ENCODE assay signal across 8 mouse cellular contexts in genomic region chr17:29370984-29371723, GRCm38 (mm10). TPM values are rescaled to one million over a fixed set of nuclear protein-coding genes. Genes with fewer than 3 reads are reported as not detected.
DNase-seq lines count a peak whose midpoint lies in the region; ATAC-seq lines count a peak whose summit lies in the region.

No protein-coding gene starts in this region.

- no peak overlapping the region for H3K4me3 ChIP-seq in heart, embryonic 11.5 days (ENCODE audit: low read depth, low read length)
- no peak overlapping the region for H3K4me3 ChIP-seq in limb, embryonic 12.5 days (replicated peaks)
- no peak overlapping the region for H3K4me3 ChIP-seq in midbrain, embryonic 16.5 days (ENCODE audit: low read depth, low read length)

- no peak; the same call in 1 of the 2 replicates for ATAC-seq in heart, embryonic 11.5 days (replicated peaks; ENCODE audit: insufficient number of reproducible peaks, low FRiP score, low TSS enrichment)
- peak; percentile 40; the same call in 1 of the 2 replicates for ATAC-seq in limb, embryonic 12.5 days (ENCODE audit: insufficient number of reproducible peaks, insufficient read depth, low FRiP score, low TSS enrichment, low read depth)
- ATAC-seq in midbrain, embryonic 16.5 days, result peak; percentile 54; the same call in 1 of the 2 replicates

- H3K4me2 ChIP-seq in heart, embryonic 11.5 days, result no peak overlapping the region
- H3K4me2 ChIP-seq in limb, embryonic 12.5 days, result no peak overlapping the region
- no peak overlapping the region for H3K4me2 ChIP-seq in midbrain, embryonic 16.5 days (ENCODE audit: low read length)

- no peak overlapping the region for H3K27ac ChIP-seq in heart, embryonic 11.5 days (ENCODE audit: low read depth, low read length)
- H3K27ac ChIP-seq in limb, embryonic 12.5 days, result no peak overlapping the region
- H3K27ac ChIP-seq in midbrain, embryonic 16.5 days (ENCODE audit: low read length), result 0 out of 2 replicates have a peak overlapping the region, but pooled peaks have one; percentile 18

- H3K9ac ChIP-seq in heart, embryonic 11.5 days (ENCODE audit: low read depth, low read length), result no peak overlapping the region
- H3K9ac ChIP-seq in limb, embryonic 12.5 days (replicated peaks), result 0 out of 2 replicates have a peak overlapping the region, but pooled peaks have one; percentile 31
- no peak overlapping the region for H3K9ac ChIP-seq in midbrain, embryonic 16.5 days (ENCODE audit: low read depth, low read length)

- intact Hi-C loops in gastrocnemius, postnatal 14 days (cut with DNase I; ENCODE audit: low total_unique reads), result loop anchor here (5.0 to 10.0 kb wide), 2 partner anchors 94 to 196 kb away; no protein-coding TSS in a partner anchor

- H3K9me3 ChIP-seq in heart, embryonic 11.5 days (replicated peaks; ENCODE audit: control insufficient read depth, low read length), result no peaks in the 10 kb centered on the region
- no peaks in the 10 kb centered on the region for H3K9me3 ChIP-seq in limb, embryonic 12.5 days
- no peaks in the 10 kb centered on the region for H3K9me3 ChIP-seq in midbrain, embryonic 16.5 days (replicated peaks; ENCODE audit: control insufficient read depth, low read length, poor library complexity, severe bottlenecking)

- no peaks in the 10 kb centered on the region for H3K4me1 ChIP-seq in heart, embryonic 11.5 days (ENCODE audit: control insufficient read depth, insufficient read depth, low read length)
- H3K4me1 ChIP-seq in limb, embryonic 12.5 days (replicated peaks), result peaks cover 8% of the 10 kb centered on the region
- peaks cover 5% of the 10 kb centered on the region for H3K4me1 ChIP-seq in midbrain, embryonic 16.5 days (ENCODE audit: control insufficient read depth, insufficient read depth, low read length)

- 5% methylated on average over 5 of the region's 5 CpGs for WGBS in heart, embryonic 11.5 days (ENCODE audit: insufficient replicate concordance)
- whole genome bisulfite sequencing in limb, embryonic 12.5 days, result 5% methylated on average over 5 of the region's 5 CpGs
- WGBS in midbrain, embryonic 16.5 days, result 7% methylated on average over 5 of the region's 5 CpGs

- peaks cover 16% of the 10 kb centered on the region for H3K27me3 ChIP-seq in heart, embryonic 11.5 days (ENCODE audit: control insufficient read depth, insufficient read depth, low read length)
- peaks cover 18% of the 10 kb centered on the region for H3K27me3 ChIP-seq in limb, embryonic 12.5 days
- H3K27me3 ChIP-seq in midbrain, embryonic 16.5 days (ENCODE audit: control insufficient read depth, insufficient read depth, low read depth, low read length), result no peaks in the 10 kb centered on the region

- peak; percentile 98 for DNase-seq in heart, adult 11 months
- peak; percentile 96 for DNase-seq in embryo, embryonic 10 days (ENCODE audit: low spot score)
- DNase-seq in gastrocnemius, postnatal 14 days, result peak; percentile 91
- peak; percentile 88 to 95 for DNase-seq in kidney, adult 8-10 months
- peak; percentile 83 to 90 for DNase-seq in spleen, adult 18-20 months

- no peaks in the 10 kb centered on the region for H3K36me3 ChIP-seq in heart, embryonic 11.5 days (ENCODE audit: control insufficient read depth, insufficient read depth, low read length)
- no peaks in the 10 kb centered on the region for H3K36me3 ChIP-seq in limb, embryonic 12.5 days
- no peaks in the 10 kb centered on the region for H3K36me3 ChIP-seq in midbrain, embryonic 16.5 days (ENCODE audit: control insufficient read depth, insufficient read depth, low read length)

RNA-seq across cellular contexts. Expression of gene Fgd2, which starts 10.4 kb away (rescaled TPM):
- polyA plus RNA-seq in heart, embryonic 11.5 days (2014; fragmentation: Nextera tagmentation; extraction: Ambion mirVana), result 1.2 and 2.3 TPM in 2 replicates
- total RNA-seq in gastrocnemius, postnatal 14 days (2021), result 1 to 10 TPM; 1.6 to 1.8 TPM
- polyA plus RNA-seq in limb, embryonic 12.5 days (2016; fragmentation: Nextera tagmentation; extraction: Ambion mirVana), result 5.6 and 7.1 TPM in 2 replicates
- 8.6 and 12.7 TPM in 2 replicates for polyA plus RNA-seq in midbrain, embryonic 16.5 days (2015; fragmentation: Nextera tagmentation; extraction: Ambion mirVana)

RNA-seq across cellular contexts. Expression of gene Mtch1, which starts 23.4 kb away (rescaled TPM):
- 266 and 306 TPM in 2 replicates for polyA plus RNA-seq in heart, embryonic 11.5 days (2014; fragmentation: Nextera tagmentation; extraction: Ambion mirVana)
- total RNA-seq in gastrocnemius, postnatal 14 days (2021), result 100 to 1,000 TPM; 141 to 160 TPM
- 368 and 379 TPM in 2 replicates for polyA plus RNA-seq in limb, embryonic 12.5 days (2016; fragmentation: Nextera tagmentation; extraction: Ambion mirVana)
- 463 and 470 TPM in 2 replicates for polyA plus RNA-seq in midbrain, embryonic 16.5 days (2015; fragmentation: Nextera tagmentation; extraction: Ambion mirVana)

RNA-seq across cellular contexts. Expression of gene Pi16, which starts 53.7 kb away (rescaled TPM):
- polyA plus RNA-seq in heart, embryonic 11.5 days (2014; fragmentation: Nextera tagmentation; extraction: Ambion mirVana), result 0.55 and 1.7 TPM in 2 replicates
- total RNA-seq in gastrocnemius, postnatal 14 days (2021), result 10 to 100 TPM; 25.4 to 37.9 TPM
- polyA plus RNA-seq in limb, embryonic 12.5 days (2016; fragmentation: Nextera tagmentation; extraction: Ambion mirVana), result 0.38 and 0.51 TPM in 2 replicates
- 3.3 and 4.4 TPM in 2 replicates for polyA plus RNA-seq in midbrain, embryonic 16.5 days (2015; fragmentation: Nextera tagmentation; extraction: Ambion mirVana)
